Mouse (Mus musculus) thymus, postnatal 25 days (tissue): Measurements from ENCODE around the gene Marco.

ENCODE experiments used
- DNase-seq: peaks from one replicate; pipeline ENCODE4 v3.0.0; 2022

Gene Marco

DNA sequence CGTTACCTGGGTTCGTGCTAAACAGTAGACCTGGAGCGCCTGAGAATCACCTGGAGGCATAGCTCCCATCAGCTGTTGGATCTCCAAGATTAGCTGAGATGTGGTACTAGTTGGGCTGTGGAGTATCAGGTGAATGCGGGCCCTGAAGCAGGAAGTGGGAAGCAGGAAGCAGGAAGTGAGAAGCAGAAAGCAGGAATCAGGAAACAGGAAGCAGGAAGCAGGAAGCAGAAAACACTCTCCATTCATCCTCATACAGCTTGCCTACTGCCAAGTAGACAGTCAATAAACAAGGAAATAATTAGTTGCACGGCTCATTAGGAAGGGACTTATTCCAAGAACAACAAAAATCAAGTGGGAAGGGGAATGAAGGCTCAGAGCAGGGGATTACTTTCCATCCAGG is 69.2 kb downstream of the Marco start:
- DNase-seq: no peak

- DNase-seq: no peak
Measured at GRCm38 (mm10) chr1:120430171-120430570, 74.7 kb downstream of the Marco start.

DNA sequence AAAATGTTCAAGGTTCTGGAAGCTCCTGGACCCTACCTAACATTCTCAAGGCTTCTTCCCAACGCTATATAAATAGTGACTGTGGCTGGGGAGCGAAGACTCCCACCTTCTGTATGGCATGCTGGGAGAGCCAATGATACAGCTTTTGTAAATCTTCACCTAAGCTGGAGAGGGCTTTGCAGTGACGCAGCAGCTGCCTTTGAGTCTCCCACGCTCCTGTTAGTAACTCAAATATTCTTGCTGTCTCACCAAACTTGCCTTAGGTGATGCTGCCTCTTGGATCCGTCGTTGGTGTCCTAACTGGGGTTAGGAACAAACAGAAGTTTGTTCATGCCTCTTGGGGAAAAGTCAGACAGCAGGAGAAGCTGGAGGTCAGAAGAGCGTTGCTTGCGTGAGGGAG is 79.2 kb downstream of the Marco start:
- no peak for DNase-seq
